Mouse (Mus musculus) CH12.LX (cell line): Measurements from ENCODE around the gene Fam198a.

Experiments
- CTCF ChIP-seq, 2 experiments: IDR thresholded peaks in 1 of 2; conservative IDR thresholded peaks in 1 of 2; 2 replicates each; pipeline ENCODE4 v1.5.1; 2011 to 2012; ENCODE audit warnings: low read depth in 2 of 2, low read length in 2 of 2, improper control_type of control experiment in 1 of 2, inconsistent platforms in 1 of 2, mild to moderate bottlenecking in 1 of 2, moderate library complexity in 1 of 2
- EP300 ChIP-seq: IDR thresholded peaks from 2 replicates; pipeline ENCODE4 v1.6.1; 2011; ENCODE audit warnings: low read length, improper control_type of control experiment
- JUN ChIP-seq: IDR thresholded peaks from 2 replicates; pipeline ENCODE4 v1.6.1; 2011; ENCODE audit warnings: low read depth, mild to moderate bottlenecking, low read length, improper control_type of control experiment, moderate library complexity; ENCODE audit not compliant: insufficient read depth
- KAT2A ChIP-seq: IDR thresholded peaks from 2 replicates; pipeline ENCODE4 v1.6.1; 2012; ENCODE audit warnings: low read length, improper control_type of control experiment, inconsistent platforms; ENCODE audit not compliant: insufficient replicate concordance
- MEF2A ChIP-seq: IDR thresholded peaks from 2 replicates; pipeline ENCODE4 v1.6.1; 2014; ENCODE audit warnings: low read depth, mild to moderate bottlenecking, inconsistent platforms, low read length, improper control_type of control experiment, borderline replicate concordance
- NELFE ChIP-seq: IDR thresholded peaks from 2 replicates; pipeline ENCODE4 v1.6.1; 2011; ENCODE audit warnings: low read depth, low read length, improper control_type of control experiment
- POLR2A ChIP-seq: IDR thresholded peaks from 2 replicates; pipeline ENCODE4 v1.6.1; 2011; ENCODE audit warnings: low read depth, mild to moderate bottlenecking, improper control_type of control experiment, low read length
- TCF12 ChIP-seq: IDR thresholded peaks from 2 replicates; pipeline ENCODE4 v1.6.1; 2014; ENCODE audit warnings: low read depth, mild to moderate bottlenecking, inconsistent platforms, low read length, improper control_type of control experiment
- UBTF ChIP-seq: IDR thresholded peaks from 2 replicates; pipeline ENCODE4 v1.6.1; 2012; ENCODE audit warnings: low read depth, mild to moderate bottlenecking, inconsistent platforms, low read length, improper control_type of control experiment, moderate library complexity
- ZMIZ1 ChIP-seq: IDR thresholded peaks from 2 replicates; pipeline ENCODE4 v1.6.1; 2012; ENCODE audit warnings: low read depth, mild to moderate bottlenecking, inconsistent platforms, low read length, improper control_type of control experiment
- ZNF384 ChIP-seq: IDR thresholded peaks from 2 replicates; pipeline ENCODE4 v1.6.1; 2012; ENCODE audit warnings: low read depth, low read length, improper control_type of control experiment, inconsistent platforms

DNA sequence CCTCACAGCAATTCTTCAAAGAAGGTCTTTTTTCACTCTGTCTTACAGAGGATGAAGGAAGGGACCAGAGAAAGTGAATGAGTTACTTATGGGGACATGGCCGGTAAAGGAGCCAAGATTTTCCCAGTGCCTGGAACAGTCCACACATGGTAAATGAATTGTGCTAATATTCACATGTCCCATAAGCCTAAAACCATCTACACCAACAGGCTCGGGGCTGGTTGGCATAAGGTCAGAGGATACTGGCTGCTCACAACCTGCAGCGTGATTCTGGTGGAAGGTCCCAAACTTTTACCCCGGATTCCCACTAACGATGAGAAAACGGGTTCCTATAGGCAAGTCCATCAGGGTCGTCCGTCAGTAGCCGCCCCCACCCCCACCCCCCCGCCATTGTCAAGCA is 44.3 kb downstream of the Fam198a start:
- no peak for TF ChIP-seq UBTF
- TF ChIP-seq POLR2A: no peak
- TF ChIP-seq KAT2A: no peak
- no peak for TF ChIP-seq EP300
- no peak for TF ChIP-seq TCF12
- no peak for TF ChIP-seq CTCF (conservative IDR thresholded peaks at IDR 0.05 in 1 of 2, IDR thresholded peaks at IDR 0.05 in 1 of 2; ENCODE audit: low read depth in 2 of 2, low read length in 2 of 2)
- TF ChIP-seq ZNF384: no peak
- no peak for TF ChIP-seq MEF2A
- TF ChIP-seq ZMIZ1: no peak
- TF ChIP-seq NELFE: no peak
- TF ChIP-seq JUN: no peak
